Mouse (Mus musculus) liver, embryonic 16.5 days (tissue): Measurements from ENCODE around the gene Ring1. TPM values are rescaled to one million over a fixed set of nuclear protein-coding genes. Genes with fewer than 3 reads are reported as not detected.
"Not testable (repeated sequence)": the region's sequence is repeated elsewhere in the genome, so short reads cannot be mapped to it uniquely, and the experiment has no call there.

ENCODE experiments used
- ATAC-seq: fragments of 200-750 bp; cut with Nextera tagmentation; 2 replicates; pipeline ENCODE4 v1.8.0; 2017; ENCODE audit warnings: low read depth, mild to moderate bottlenecking, moderate number of reproducible peaks, moderate library complexity
- H3K27ac ChIP-seq: fragments of 300-500 bp; sonication (generic); 2 replicates; pipeline ENCODE4 v1.5.1; 2014; ENCODE audit warnings: mild to moderate bottlenecking, low read length
- H3K27me3 ChIP-seq: fragments of 300-500 bp; sonication (generic); 2 replicates; pipeline ENCODE4 v1.6.1; 2014; ENCODE audit warnings: low read depth, low read length, mixed read lengths; ENCODE audit not compliant: control insufficient read depth, insufficient read depth
- H3K36me3 ChIP-seq: fragments of 300-500 bp; sonication (generic); 2 replicates; pipeline ENCODE4 v1.6.1; 2014; ENCODE audit warnings: mild to moderate bottlenecking; ENCODE audit not compliant: control insufficient read depth, insufficient read depth
- H3K4me1 ChIP-seq: fragments of 300-500 bp; sonication (generic); 2 replicates; pipeline ENCODE4 v1.6.1; 2014; ENCODE audit warnings: low read depth, low read length, mixed read lengths; ENCODE audit not compliant: control insufficient read depth
- H3K4me2 ChIP-seq: fragments of 300-500 bp; sonication (generic); 2 replicates; pipeline ENCODE4 v1.6.1; 2014; ENCODE audit warnings: low read depth, low read length, mixed read lengths
- H3K4me3 ChIP-seq: fragments of 300-500 bp; sonication (generic); 2 replicates; pipeline ENCODE4 v1.5.1; 2014; ENCODE audit warnings: low read depth, mild to moderate bottlenecking, low read length
- H3K9ac ChIP-seq: fragments of 300-500 bp; sonication (generic); 2 replicates; pipeline ENCODE4 v1.6.1; 2014; ENCODE audit warnings: low read depth, low read length
- H3K9me3 ChIP-seq: fragments of 300-500 bp; sonication (generic); replicated peaks from 2 replicates; pipeline ENCODE4 v1.6.1; 2016; ENCODE audit warnings: low read length; ENCODE audit not compliant: control insufficient read depth
- WGBS: fragments of 180-500 bp; shearing (Covaris S2); extraction: QIAGEN DNeasy Blood & Tissue Kit; methylation state at CpG from one replicate; pipeline ENCODE4 v1.1.7; 2014; ENCODE audit not compliant: insufficient replicate concordance; 5-methylcytosine and 5-hydroxymethylcytosine counted together
- polyA plus RNA-seq: library from polyadenylated mRNA; unstranded; fragments of >200 nt; fragmentation: Nextera tagmentation; extraction: Ambion mirVana; gene quantifications from 2 replicates; pipeline ENCODE4 v1.2.1, GENCODE M21; 2015

Ring1 gene
- polyA plus RNA-seq, 1 experiment from 2014 or later = 4.0 TPM

DNA sequence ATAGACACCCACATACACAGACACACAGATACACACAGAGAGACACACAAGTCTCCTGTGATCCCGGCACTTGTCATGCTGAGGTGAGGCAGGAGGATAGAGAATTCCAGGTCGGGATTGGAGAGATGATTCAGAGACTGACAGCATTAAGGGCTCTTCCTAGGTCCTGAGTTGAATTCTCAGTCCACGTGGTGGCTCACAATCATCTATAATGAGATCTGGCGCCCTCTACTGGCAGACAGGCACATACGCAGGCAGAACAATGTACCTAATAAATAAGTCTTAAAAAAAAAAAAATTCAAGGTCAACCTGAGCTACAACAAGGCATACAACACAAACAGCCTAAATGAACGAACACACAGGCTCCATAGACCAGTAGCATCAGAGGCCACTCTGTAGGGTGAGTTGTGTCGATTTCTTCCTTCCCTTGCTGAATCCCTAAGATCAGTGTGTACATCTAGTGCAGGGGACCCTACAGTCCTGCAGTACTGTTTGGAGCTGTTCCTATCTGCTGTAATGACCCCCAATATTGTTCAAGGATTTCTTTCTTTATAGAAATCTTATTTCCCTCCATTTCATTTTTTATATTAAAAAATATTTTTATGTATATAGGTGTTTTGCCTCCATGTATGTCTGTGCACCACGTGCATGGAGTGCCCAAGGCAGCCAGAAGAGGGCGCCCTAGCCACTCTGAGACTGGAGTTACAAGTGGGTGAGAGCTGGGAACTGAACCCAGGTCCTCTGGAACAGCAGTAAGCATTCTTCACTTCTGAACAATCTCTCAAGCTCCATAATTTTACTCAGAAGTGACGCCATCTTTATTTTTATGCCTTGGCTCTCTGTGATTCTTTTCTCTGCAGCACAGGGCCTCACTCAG lies 32.5 kb downstream of the Ring1 start:
- no peak overlapping the region for H3K27ac ChIP-seq
- no peaks in the 10 kb centered on the region for H3K27me3 ChIP-seq
- H3K9me3 ChIP-seq = no peaks in the 10 kb centered on the region
- no peak for ATAC-seq
- WGBS = 27% methylated on average over 10 of the region's 10 CpGs
- no peak overlapping the region for H3K4me2 ChIP-seq
- no peaks in the 10 kb centered on the region for H3K4me1 ChIP-seq
- H3K4me3 ChIP-seq = no peak overlapping the region
- no peak overlapping the region for H3K9ac ChIP-seq
- H3K36me3 ChIP-seq = no peaks in the 10 kb centered on the region

DNA sequence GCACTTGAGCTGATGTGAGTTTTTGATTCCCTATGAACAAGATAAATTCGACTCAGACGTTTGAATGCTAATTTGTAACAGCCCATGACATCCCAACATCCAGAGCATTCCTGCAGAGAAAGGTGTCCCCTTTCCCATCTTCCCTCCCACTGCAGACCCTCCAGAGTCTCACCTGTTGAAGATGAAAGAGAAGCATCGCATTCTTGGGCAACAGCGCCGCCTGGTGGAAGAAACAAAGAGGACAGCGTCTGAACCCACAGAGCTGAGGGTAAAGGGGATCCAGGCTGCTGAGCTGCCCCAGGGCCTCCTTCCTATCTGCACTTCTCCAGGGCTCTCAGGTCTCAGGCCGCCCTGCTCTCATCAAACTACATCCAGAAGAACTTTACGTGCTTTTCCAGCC lies 42.3 kb downstream of the Ring1 start:
- Histone ChIP-seq H3K27me3 (peaks cover 15% of the 10 kb centered on the region), H3K4me1 (peaks cover 26% of the 10 kb centered on the region), H3K4me2 (peak overlapping the region; percentile 79)
- 6% methylated on average over 8 of the region's 8 CpGs for WGBS
- not testable (repeated sequence) for H3K36me3 ChIP-seq, H3K9me3 ChIP-seq, H3K27ac ChIP-seq, H3K4me3 ChIP-seq, H3K9ac ChIP-seq, ATAC-seq

DNA sequence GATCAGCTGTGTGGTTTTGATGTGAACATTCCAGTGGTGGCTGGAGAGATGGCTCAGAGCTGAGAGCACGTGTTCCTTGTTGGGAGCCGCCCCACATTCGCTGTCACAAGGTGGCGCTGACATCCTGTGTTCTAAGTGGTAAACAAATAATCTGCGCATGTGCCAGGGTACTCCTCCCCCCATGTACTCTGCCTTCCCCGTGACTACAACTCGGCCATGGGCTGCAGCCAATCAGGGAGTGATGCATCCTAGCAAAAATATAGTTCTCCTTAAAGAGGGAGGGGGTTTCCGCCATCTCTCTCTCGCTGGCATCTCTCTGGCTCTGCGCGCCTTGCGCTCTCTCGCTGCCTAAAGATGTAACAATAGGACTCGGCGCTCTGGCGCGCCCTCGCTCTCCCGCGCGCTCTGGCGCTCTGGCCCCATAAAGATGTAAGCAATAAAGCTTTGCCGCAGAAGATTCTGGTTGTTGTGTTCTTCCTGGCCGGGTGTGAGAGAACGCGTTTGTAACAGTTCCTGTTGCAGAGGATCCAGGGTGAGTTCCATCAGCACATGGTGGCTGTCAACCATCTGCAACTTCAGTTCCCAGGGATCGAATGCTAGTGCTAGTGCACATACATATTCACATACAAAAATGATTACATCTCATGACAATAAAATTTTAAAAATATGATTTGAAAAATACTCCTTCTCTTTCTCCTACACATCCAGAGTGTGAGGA lies 43.1 kb downstream of the Ring1 start:
- Histone ChIP-seq H3K9ac (peak overlapping the region; percentile 52; the same call in 1 of the 2 replicates), H3K27ac (peak overlapping the region; percentile 72), H3K4me1 (peaks cover 26% of the 10 kb centered on the region), H3K4me2 (peak overlapping the region; percentile 79), H3K4me3 (peak overlapping the region; percentile 66), H3K27me3 (peaks cover 15% of the 10 kb centered on the region)
- 2% methylated on average over 27 of the region's 27 CpGs for WGBS
- not testable (repeated sequence) for H3K9me3 ChIP-seq, H3K36me3 ChIP-seq
- peak; percentile 68 for ATAC-seq

DNA sequence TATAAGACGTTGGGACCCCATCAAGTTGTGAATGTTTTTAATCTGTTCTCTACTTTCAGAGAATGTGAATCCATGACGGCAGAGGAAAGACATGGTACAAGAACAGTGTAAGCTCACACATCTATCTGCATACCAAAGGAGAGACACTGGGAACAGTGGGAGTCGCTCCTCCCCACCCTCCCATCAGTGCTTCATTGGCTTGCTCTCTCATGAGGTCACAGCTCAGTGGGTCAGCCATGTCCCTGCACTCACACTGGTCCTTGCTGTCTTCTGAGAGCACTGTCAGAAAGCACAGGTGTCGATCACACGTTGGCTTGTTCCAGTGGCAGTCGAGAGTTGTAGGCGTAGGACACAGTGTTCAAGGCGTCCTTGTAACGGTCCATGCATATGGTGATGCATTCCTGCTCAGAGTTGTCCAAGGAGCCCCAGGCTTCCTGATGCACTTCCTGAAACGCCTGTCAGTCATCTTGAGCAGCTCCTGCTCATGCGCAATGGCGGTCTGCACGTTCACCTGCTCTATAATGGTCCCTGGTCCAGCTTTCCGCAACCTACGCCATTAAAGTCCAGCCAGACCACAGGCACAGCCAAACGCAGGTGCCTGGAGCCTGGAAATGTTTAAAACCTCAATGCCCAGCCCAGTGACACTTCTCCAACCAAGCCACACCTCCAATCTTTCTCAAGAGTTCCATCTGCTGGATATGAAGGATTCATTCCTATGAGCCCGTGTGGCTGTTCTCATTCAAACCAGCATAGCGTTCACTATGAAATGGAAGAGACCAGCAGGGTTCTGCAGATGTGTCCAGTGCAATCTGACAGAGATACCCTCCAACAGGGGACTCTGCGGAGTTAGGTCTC lies 44.1 kb downstream of the Ring1 start:
- 71% methylated on average over 19 of the region's 19 CpGs for WGBS
- Histone ChIP-seq H3K36me3 (no peaks in the 10 kb centered on the region), H3K4me1 (peaks cover 26% of the 10 kb centered on the region), H3K27me3 (peaks cover 15% of the 10 kb centered on the region), H3K27ac (peak overlapping the region; percentile 64), H3K9ac (no peak overlapping the region), H3K9me3 (no peaks in the 10 kb centered on the region), H3K4me2 (no peak overlapping the region), H3K4me3 (no peak overlapping the region)
- ATAC-seq = no peak

DNA sequence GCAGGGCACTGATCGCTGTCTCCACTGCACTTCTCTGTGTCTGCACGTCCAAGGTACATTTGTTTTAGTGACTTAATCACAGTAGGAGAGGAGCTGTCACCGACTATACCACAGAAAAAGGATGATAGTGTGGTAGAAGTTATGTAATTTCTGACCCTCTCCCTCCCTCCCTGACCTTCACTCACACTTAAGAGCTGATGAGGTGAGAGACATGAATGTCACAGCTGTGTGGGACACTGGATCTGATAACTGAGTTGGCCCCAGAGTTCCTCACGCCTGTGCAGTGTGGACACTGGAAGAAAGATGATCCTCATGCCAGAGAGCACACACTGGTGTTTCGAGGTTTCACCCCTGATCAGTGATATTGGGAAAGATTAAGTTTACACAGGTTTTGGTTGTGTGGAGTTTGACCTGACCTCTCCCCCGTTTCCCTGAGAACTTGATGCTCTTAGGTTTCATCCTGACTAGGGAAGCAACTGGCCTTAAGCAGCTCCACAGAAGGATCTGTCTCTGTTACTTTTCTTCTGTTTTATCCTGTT lies 44.9 kb downstream of the Ring1 start:
- Histone ChIP-seq H3K4me2 (no peak overlapping the region), H3K27me3 (peaks cover 15% of the 10 kb centered on the region), H3K9ac (no peak overlapping the region), H3K27ac (peak overlapping the region; percentile 51; the same call in 1 of the 2 replicates), H3K4me1 (peaks cover 26% of the 10 kb centered on the region), H3K36me3 (no peaks in the 10 kb centered on the region), H3K4me3 (no peak overlapping the region), H3K9me3 (no peaks in the 10 kb centered on the region)
- no peak for ATAC-seq
- 48% methylated on average over 6 of the region's 6 CpGs for WGBS

DNA sequence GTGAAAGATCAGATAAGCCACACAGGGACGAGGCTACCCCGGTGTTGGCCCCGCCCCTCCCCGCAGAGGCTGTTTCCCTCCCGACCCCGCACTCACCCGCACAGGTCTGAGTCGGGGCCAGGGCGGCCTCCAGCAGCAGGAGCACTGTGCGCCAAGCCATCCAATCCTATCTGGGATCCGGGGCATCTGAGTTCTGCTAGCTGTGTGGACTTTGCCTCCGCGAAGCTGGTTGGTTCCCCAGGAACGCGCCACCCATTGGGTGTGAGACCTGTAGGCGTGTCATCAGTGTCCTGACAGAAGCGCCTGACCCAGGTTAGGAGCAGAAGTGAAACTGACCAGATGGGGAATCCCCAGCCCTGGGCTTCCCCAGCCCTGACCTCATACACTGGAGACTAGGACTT lies 45.8 kb downstream of the Ring1 start:
- ATAC-seq = peak; percentile 87
- 0% methylated on average over 14 of the region's 17 CpGs for WGBS
- Histone ChIP-seq H3K4me1 (peaks cover 26% of the 10 kb centered on the region), H3K9me3 (no peaks in the 10 kb centered on the region), H3K9ac (peak overlapping the region; percentile 36), H3K4me3 (peak overlapping the region; percentile 63), H3K27ac (peak overlapping the region; percentile 52), H3K36me3 (no peaks in the 10 kb centered on the region), H3K4me2 (peak overlapping the region; percentile 76), H3K27me3 (peaks cover 15% of the 10 kb centered on the region)

DNA sequence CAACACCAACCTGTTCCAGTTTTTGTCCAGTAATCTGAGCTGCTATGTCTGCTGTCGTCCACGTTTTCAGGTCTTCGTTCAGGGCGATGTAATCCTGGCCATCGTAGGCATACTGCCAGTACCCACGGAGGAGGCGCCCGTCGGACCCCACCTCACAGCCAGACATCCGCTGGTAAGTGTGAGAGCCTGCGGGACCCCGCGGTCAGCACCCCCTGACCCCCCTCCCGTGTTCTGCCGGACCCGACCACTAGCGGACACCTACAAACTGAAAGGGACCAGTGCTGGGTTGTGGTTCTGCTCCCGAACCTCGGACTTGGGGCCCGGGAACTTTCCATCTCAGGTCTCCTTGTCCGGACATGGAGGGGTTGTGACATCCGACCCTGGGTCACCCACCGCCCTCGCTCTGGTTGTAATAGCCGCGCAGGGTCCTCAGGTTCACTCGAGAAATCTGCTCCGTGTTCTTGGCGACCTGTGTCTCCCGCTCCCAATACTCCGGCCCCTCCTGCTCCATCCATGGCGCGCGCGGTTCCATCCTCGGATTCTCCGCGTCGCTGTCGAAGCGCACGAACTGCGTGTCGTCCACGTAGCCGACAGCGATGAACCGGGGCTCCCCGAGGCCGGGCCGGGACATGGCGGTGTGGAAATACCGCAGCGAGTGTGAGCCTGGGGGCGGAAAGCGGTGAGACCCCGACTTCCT lies 46.5 kb downstream of the Ring1 start:
- Histone ChIP-seq H3K4me3 (peak overlapping the region; percentile 63), H3K4me2 (peak overlapping the region; percentile 76), H3K9me3 (no peaks in the 10 kb centered on the region), H3K4me1 (peaks cover 26% of the 10 kb centered on the region), H3K9ac (peak overlapping the region; percentile 36), H3K27me3 (peaks cover 15% of the 10 kb centered on the region), H3K36me3 (no peaks in the 10 kb centered on the region), H3K27ac (peak overlapping the region; percentile 52; the same call in 1 of the 2 replicates)
- 2% methylated on average over 57 of the region's 57 CpGs for WGBS
- ATAC-seq = no peak

DNA sequence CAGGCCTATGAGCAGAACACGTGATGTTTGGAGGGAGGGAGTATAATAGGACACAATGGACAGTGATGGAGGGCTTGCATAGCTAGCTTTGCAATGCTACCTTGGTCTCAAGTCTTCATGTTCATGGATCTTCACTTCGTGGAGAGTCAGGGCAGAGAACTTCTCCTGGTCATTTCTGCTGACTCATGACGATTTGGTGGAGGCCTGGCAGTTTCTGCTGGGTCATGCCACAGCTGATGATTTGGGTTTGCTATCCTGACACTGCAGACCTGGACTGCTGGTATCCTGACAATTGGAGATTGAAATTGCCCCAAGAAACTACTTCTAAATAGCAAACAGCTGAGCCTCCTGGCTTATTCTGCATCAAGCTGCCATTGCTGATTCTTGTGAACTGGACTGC lies 50.9 kb downstream of the Ring1 start:
- H3K27ac ChIP-seq = no peak overlapping the region
- H3K4me2 ChIP-seq = no peak overlapping the region
- H3K9me3 ChIP-seq = no peaks in the 10 kb centered on the region
- no peak overlapping the region for H3K9ac ChIP-seq
- WGBS = 36% methylated on average over 3 of the region's 3 CpGs
- peaks cover 11% of the 10 kb centered on the region for H3K27me3 ChIP-seq
- peaks cover 4% of the 10 kb centered on the region for H3K4me1 ChIP-seq
- no peak overlapping the region for H3K4me3 ChIP-seq
- no peaks in the 10 kb centered on the region for H3K36me3 ChIP-seq
- no peak for ATAC-seq
